Mouse (Mus musculus): ENCODE results near the gene P2ry2.
A peak's percentile ranks its signal among the peaks of the same experiment; 100 is the strongest.

The P2ry2 gene

DNA sequence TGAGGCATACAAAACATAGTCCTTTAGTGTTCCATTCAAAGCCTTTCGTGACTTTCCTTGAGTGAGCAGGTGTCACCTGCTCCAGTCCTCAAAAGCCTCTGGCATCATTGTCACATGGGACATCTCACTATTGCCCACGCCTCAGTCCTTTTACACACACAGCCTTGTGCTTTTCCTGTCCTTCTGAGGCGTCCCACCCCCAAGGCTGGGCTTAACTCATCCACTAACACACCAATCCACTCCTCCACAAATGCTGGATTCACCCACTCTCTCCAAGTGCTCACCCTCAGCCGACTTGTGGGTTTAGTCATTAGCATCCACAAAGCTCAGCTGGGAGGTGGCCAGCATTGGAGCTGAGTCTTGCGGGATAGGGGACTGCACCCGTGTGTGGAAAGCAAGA is 4.8 kb upstream of the P2ry2 start:
- DNase-seq = peak; percentile 50

DNA sequence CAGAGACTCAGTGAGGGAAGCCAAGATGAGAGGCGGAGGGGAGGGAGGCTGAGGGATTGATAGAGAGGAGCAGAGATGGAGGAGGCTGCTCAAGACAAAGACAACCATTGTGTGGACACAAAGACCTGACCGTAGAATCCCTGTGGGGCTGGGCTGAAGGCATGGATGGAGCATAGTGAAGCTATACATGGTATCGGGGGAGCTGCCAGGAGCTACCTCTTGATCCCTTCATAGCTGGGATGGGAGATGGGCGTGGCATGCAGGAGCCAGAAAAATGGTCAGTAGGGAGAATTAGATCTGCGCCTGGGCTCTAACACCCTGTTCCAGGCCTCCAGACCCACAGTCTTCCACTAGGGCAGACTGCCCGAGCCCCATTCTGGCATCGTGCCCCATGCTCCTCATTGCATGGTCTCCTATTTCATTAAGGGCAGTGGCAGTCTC is 4.4 kb upstream of the P2ry2 start:
- peak; percentile 21 for DNase-seq

DNA sequence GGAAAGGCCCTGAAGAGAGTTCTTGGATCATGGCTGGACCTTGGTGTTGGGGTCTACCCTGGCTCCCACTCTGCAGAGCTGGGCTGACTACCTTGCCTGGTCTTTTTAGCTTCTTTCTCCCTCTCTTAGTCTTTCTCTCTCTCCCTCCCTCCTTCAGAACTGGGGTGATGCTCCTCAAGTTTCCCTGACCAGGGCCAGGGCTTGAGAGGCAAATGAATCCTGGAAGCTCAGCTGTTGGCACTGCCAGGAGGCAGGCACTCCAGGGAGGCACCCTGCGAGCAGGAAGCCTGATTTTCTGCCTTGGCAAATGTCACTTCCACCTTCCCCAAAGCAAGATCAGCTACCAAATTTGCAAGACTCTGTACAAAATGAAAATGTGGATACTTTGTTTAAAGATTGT is 2.3 kb upstream of the P2ry2 start:
- no peak for DNase-seq

DNA sequence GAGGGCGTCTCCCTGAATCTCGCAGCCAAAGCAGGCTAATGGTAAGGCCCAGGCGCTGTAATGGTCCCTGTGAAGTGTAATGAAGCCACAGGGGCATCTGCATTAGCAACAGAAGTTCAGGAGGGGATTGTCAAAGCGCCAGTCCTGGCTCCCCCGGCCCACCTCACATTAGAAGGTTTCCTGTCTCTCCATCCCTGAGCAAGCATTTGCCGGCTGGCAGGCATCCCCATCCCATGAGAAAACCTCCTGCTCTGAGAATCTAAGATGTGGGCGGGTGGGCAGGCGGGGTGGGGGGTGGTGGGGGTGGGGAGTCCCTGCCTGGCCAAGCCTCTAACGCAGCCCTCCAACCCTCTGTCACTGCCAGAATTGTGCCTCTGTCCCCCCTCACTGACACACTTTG is 1.4 kb upstream of the P2ry2 start:
- DNase-seq = no peak

DNA sequence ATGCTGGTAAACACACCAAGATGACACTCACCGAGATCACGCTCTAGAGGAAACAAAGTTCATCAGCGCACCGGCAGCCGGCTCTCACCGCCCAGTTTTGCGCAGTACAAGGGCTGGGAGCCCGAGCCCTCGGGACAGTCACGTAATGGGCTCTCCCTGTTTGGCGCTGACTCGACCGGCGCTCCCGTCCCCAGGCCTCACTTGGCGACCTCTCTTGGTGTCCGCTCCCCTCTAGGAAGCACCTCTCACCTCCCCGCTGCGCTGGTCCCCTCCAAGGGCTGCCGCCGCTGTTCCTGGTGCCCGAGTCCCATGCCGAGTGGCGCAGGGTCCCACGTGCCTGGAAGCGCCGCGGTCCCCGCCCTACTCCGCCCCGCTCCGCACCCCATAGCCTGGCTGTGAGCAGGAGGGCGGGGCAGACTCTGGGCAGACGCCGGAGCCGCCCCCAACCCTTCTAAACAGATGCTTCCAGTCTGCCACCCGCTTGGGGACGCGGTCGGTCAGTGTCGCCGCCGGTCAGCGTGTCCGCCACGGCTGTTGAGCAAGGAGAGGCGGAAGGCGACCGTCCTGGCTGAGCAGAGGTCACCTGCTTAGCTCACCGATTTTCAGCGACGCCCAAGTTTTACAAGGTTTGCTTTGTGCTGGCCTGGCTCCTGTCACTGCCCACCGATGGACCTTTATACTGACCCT is 842 bp downstream of the P2ry2 start:
- peak; percentile 17 for DNase-seq

DNA sequence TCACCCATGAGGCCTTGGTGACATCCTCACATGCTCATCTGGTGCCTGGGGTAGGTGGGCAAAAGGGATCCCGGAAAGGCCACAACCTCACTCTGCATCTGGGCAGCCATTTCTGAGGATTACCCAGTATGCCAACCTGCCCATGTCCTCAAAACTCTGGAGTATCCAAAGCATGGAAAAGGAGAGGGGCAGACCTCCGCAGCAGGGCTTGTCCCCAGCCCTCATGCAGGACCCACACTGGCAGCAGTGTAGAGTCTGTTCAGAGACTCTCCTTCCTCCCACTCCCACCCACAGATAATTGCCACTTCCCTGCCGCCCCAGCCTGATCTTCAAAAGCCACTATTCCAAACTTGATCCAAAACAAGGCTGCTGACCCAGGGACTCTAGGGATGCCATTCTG is 1.9 kb downstream of the P2ry2 start:
- DNase-seq = no peak

DNA sequence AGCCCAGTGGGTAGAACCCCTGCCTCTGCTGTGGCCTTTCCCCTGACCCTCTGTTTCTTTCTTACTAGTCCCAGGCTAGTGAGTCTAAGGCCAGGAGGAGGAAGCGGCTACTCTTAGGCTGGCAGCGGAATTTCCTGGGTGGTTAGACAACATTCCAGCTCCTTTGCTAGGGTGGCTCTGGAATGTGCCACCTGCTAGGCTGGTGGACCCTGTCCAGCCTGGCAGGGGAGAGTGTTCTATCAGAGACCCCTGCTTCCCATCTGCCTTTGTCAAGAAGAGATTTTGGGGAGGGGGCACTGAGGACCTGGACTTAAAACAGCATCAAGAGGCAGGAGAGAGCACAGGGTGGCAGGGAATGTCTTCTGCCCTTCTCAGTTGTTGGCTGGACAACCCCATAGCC is 6.5 kb downstream of the P2ry2 start:
- no peak for DNase-seq

DNA sequence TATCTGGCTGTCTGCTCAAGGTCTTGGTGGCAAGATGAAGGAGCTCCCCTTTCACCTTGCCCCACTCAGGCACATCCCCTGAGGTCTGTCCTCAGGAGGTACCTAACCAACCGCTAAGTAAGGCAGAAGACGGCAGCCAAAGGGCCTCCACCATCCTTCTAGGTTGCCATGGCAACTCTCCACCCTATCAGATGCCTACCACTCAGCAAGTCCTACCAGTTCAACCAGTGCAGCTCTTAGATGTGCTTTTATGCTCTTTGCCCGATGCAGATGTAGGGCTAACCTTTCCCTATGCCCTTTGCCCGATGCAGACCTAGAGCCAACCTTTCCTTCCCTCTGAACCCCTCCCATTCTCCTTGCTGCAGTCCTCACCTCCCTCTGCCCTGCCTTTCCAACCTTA is 7.5 kb downstream of the P2ry2 start:
- peak; percentile 17 for DNase-seq

DNA sequence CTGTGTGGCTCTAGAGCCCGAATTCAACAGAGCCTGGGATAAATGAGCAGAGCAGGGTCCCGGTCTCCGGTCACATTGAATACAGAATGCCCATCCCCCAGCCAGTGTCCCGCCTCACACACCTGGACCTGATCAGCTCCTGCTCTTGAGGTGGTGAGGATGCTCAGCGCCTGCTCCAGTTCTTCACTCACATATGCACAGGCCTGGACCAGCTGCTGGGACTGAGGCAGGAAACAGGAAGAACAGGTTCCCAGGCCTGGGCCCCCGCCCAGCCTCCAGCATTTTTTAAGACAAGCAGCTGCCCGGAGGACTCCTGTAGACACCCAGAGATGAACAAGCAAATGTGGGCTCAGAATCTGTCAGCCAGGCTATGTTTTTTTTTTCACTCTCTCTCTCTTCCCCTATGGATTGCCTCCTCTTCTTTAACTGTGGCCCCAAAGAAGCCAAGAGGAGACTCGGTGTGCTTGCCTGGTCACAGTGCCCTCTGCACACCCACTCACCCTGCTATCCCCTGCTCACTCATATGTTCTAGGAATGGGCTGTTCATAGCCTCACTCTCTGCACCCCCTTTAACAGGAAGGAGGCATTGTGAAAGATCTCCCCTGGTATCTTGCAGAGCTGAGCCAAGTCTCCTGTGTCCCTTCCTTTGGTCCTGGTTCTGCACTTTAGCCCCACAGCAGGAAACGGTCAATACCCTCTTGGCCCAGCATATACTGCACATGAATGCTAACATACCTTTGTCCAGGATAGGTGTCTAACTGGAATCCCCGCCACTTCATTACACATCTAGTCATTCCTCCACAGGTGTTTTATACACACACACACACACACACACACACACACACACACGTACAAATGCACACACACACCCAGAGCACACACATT is 9.0 kb downstream of the P2ry2 start:
- no peak for DNase-seq

DNA sequence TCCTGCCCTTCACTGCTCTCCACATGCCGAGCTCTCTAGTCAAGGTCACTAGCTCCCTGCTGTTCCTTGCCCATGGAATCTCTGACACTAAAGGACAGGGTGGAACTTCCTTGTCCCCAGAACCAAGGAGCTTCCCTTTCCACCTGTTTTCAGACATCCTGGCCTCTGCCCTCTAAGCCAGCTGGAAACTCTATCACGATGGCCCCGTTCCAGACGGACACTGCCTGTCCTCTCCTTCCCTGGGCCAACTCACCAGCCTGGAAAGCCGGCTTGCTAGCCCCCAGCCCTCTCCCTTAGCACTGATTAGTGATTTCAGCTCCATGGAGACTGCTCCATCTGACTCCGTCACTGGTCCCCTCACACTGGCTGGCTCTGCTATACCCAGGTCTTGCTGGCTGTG is 10.4 kb downstream of the P2ry2 start:
- DNase-seq = no peak

DNA sequence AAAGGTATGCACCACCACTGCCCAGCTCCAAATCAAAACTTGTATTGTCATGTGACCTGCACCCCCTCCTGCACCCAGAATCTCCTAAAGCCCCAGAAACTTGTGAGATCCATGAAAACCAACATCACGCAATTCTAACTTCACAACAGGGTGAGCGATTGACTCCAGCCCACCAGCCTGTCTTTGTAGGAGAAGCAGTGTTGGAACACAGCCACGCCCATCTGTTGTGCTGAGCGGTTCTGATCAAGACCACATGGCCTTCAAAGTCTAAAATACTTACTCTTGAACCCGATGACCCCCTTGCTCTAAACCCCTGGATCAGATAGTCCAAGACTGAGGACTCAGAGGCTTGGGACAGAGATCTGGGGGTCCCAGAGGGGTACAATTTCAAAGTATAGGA is 13.0 kb downstream of the P2ry2 start:
- no peak for DNase-seq

DNA sequence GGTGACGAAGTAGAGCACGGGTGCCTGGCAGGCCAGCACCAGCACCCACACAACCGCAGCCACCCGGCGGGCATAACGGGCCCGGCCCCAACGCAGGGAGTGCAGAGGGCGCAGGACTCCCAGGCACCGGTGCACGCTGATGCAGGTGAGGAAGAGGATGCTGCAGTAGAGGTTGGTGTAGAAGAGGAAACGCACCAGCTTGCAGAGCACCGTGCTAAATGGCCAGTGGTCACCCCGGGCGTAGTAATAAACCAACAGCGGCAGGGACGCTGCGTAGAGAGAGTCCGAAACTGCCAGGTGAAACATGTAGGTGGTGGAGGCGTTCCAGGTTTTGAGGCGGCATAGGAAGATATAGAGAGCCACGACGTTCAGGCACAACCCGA is 14.1 kb downstream of the P2ry2 start:
- no peak for DNase-seq

DNA sequence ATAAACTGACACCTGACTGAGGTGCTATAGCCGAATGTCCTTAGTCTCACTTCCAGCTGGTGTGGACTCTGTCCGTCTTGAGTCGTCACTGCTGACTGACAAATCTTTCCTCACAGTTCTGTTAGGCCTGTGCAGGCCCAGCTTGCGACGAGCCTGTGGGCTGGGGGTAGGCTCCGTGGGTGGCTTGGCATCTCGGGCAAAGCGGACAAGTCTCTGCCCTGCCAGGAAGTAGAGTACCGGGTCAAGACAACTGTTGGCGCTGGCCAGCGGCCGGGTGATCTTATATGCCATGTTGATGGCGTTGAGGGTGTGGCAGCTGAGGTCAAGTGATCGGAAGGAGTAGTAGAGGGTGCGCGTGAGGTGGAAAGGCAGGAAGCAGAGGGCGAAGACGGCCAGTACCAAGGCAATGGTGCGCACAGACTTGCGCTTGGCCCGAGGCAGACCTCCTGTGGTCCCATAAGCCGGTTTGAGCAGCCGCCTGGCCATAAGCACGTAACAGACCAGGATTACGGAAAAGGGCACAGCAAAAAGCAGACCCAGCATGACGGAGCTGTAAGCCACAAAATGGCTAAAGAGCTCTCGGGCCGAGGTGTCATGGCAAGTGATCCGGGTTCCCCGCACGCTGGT is 14.6 kb downstream of the P2ry2 start:
- DNase-seq = no peak

DNA sequence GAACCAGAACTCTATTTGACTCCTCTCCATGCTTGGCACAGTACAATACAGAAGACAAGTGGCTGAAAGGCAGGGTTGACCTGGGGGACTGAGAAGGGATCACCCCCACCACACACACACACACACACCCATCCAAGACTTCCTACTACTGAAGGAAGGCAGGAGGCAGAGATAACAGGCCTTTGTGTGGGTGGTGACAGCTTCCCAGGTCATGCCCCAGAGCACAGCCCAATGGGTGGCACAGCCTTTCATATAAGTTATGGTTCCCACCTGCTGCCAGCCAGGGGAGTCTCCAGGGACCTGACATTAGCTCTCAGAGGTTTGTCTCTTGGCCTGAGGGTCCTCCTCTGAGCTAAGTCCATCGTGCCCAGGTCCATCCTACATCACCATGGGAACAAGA is 15.5 kb downstream of the P2ry2 start:
- DNase-seq = no peak

DNA sequence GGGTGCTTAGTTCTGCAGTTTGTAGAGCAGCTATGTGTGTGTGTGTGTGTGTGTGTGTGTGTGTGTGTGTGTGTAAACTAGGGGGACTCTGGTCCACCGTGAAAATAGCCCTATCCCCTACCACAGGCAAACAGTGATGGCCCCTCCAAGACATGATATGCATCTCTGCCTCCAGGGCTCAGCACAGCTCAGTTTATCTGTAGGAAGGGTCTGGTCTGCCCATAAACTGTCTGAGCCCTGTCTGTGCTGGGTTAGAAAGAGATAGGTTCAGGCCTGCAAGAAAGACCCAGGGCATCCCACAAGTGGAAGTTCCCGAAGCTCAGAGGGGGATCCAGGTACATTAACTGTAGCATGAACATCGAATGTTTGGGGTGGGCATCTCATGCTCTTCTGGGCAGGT is 16.7 kb downstream of the P2ry2 start:
- DNase-seq = no peak

DNA sequence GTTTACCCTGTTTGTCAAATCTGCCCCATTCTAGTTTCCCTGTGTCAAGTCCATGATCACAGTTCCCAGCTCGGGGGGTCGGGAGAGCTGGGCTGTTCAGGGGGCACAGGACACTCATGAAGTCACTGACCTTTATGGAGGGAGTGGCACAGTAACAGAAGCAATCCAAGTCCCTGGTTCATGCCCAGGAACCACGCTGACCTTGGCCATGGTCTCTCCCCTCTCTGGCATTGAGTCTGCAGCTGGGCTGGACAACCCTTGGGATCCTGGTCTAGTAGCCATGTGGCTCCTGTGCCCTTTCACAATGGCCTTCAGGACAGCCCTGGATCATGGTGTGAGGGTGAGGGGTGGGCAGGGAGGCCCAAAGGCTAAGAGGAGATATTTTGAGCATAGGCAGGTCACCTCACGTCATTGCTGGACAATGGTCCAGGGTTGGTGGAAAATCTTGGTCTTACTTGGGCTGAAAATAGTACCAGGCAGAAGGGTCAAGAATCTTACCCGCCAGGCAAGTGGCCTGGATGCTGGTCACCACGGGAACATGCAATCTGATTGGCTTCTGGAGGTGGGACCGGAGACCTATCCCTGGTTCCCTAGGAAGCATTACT is 17.3 kb downstream of the P2ry2 start:
- DNase-seq = no peak

DNA sequence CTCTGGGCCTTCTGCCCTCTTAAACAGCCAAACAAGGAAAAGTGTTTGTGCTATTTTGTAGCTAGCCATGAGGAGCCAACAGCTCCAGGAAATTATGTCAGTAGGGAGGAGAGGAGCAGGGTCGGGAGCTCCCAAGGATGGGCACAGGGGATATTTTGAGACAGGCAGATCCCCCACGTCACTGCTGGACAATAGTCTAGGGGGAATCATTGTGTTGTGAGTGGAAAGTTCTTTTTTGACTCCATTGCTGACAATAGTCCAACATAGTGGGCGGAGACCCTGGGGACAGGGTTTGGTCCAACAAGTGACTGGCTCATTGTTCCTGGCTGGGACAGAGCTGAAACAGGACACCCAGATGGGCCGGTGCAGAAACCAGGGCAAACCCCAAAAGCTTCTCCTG is 19.5 kb downstream of the P2ry2 start:
- DNase-seq = no peak

DNA sequence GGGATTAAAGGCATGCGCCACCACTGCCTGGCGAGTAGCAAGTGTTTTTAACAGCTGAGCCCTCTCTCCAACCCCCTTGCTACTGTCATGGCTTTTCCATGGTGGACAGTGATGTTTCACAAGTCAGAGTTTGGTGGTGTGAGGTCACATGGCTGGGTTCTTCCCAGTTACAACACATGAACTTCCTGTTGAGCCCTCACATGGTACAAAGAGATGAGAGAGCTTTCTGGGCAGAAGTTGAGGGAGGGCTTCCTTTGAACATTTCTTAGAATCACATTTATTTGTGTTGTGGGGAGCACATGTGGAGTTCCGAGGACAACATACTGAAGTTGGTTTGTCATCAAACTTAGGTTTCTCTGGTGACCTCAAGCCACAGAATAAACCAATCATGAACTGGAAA is 20.7 kb downstream of the P2ry2 start:
- DNase-seq = no peak

DNA sequence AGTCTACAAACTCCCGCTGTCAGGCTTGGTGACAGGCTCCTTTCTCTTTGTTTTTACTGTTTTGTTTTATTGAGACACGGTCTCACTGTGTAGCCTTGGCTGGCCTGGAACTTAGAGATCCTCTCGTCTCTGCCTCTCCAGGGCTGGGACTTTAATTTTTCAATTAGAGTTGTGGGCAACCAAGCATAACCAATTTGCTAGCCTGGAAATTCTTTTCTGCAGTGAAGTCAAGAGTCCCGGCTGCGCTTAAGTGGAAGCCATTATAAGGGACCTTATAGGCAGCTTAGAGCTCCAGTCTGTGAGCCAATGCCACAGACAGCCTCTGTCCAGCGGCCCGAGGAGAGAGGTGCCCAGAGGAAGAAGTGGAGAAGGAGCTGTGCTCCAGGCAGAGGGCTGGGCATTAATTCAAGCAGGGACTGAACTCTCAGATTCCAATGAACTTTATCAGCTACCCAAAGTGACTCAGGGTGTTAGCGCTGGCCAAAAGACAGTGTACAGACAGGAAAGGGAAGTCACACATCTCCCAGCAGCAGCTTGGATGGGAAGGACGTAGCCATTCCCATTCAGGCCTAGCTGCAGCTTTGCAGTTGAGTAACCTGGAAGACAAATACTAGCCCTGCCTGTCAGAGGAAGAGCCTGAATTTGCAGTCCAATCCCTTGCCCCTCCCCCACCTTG is 21.9 kb downstream of the P2ry2 start:
- DNase-seq = no peak

DNA sequence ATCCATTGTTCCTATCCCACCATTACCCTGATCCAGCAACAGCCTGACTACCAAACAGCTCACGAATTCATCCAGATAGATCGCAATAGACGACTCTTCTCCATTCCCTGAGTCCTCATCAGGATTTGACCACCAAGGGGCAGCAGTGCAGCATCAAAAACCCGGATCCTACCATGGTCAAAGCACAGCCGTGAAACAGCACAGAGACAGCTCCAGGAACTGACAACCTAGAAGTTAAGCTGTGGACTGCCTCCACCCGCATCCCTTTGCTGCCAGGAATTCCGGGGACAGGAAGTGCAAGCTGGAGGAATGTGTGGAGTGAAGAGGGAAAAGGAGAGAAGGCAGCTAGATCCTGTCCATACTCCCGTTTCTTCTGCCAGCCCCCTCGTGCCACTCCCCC is 24.6 kb downstream of the P2ry2 start:
- DNase-seq = peak; percentile 63

DNA sequence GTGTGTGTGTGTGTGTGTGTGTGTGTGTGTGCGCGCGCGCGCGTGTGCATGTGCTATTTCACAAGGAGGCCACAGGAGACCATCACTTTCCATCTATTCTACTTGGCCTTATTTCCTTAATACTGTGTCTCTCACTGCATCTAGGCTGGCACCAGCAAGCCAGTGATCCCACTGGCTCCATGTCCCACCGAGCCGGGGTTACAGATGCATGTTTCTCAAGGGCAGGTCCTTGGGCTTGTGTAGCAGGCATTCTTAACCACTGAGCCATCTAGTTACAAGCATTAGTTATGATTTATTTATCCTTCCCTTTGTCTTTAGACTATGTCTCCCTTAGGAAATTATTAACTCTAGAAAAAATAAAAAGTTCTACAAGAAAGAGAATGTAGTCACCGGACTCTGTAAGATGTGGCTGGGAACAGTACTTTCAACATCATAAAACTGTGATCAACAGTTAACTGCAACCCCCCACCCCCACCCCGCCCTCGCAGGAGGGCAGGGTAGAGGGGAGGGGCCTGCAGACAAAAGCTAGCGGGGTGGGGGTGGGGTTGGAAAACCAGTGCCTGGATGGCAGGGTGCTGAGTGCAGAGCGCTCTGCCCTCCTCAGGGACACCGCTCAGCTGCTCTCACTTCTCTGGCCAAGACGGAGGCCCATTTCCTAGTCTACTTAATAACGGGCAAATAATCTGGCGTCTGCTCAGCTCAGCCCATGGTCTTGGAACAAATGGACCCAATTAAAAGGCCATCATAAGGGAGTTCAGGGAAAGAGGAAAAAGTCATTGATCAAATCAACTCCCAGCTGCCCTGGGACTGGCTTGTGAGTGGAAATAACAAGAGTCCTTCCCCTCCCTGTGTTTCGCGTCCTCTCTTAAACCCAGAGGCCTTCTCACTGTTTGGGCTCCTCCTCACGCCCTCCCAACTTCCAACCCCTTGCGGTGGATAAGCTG is 27.9 kb downstream of the P2ry2 start:
- no peak for DNase-seq

DNA sequence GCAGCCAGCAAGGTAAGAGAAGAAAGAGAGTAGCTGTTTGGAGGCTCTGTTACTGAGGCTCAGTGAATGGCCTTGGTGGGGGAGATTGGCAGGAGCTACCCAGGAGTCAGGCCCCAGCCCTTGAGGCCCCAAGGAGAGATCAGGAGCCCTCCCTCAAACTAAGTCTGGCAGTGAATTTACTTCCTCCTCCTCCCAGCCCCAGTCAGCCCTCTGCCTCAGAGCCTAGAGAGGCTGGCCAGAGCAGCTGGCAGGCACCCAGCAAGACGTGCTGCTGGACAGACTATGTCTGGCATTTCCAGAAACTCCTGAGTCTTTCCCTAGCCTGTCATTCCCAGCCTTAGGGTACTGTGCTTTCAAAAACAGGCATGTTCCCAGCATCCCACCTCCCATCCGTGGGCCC is 33.5 kb downstream of the P2ry2 start:
- no peak for DNase-seq
